Mouse (Mus musculus) neural tube, embryonic 15.5 days (tissue): ENCODE measurements around the gene Arhgap21. TPM values are rescaled to one million over a fixed set of nuclear protein-coding genes. Genes with fewer than 3 reads are reported as not detected.
"Not testable (repeated sequence)": the region's sequence is repeated elsewhere in the genome, so short reads cannot be mapped to it uniquely, and the experiment has no call there.

Source experiments
- ATAC-seq: fragments of 200-750 bp; cut with Nextera tagmentation; 2 replicates; pipeline ENCODE4 v1.8.0; 2017; ENCODE audit warnings: mild to moderate bottlenecking, moderate TSS enrichment, moderate library complexity; ENCODE audit not compliant: low FRiP score
- H3K27ac ChIP-seq: fragments of 300-500 bp; sonication (generic); replicated peaks from 2 replicates; pipeline ENCODE4 v1.5.1; 2015; ENCODE audit warnings: mild to moderate bottlenecking, inconsistent platforms
- H3K27me3 ChIP-seq: fragments of 300-500 bp; sonication (generic); replicated peaks from 2 replicates; pipeline ENCODE4 v1.6.1; 2015; ENCODE audit warnings: inconsistent platforms
- H3K36me3 ChIP-seq: fragments of 300-500 bp; sonication (generic); 2 replicates; pipeline ENCODE4 v1.6.1; 2015; ENCODE audit warnings: inconsistent platforms
- H3K4me1 ChIP-seq: fragments of 300-500 bp; sonication (generic); 2 replicates; pipeline ENCODE4 v1.6.1; 2015; ENCODE audit warnings: inconsistent platforms
- H3K4me2 ChIP-seq: fragments of 300-500 bp; sonication (generic); 2 replicates; pipeline ENCODE4 v1.6.1; 2015; ENCODE audit warnings: inconsistent platforms, mild to moderate bottlenecking, moderate library complexity
- H3K4me3 ChIP-seq: fragments of 300-500 bp; sonication (generic); replicated peaks from 2 replicates; pipeline ENCODE4 v1.5.1; 2015; ENCODE audit warnings: mild to moderate bottlenecking, inconsistent platforms
- H3K9ac ChIP-seq: fragments of 300-500 bp; sonication (generic); replicated peaks from 2 replicates; pipeline ENCODE4 v1.6.1; 2015; ENCODE audit warnings: mild to moderate bottlenecking, inconsistent platforms
- H3K9me3 ChIP-seq: fragments of 300-500 bp; sonication (generic); replicated peaks from 2 replicates; pipeline ENCODE4 v1.6.1; 2016; ENCODE audit warnings: inconsistent platforms
- WGBS: fragments of 180-500 bp; shearing (Covaris S2); methylation state at CpG from one replicate; pipeline ENCODE4 v1.1.7; 2015; ENCODE audit warnings: mixed read lengths; 5-methylcytosine and 5-hydroxymethylcytosine counted together
- polyA plus RNA-seq: library from polyadenylated mRNA; unstranded; fragments of >200 nt; fragmentation: Nextera tagmentation; extraction: Ambion mirVana; gene quantifications from 2 replicates; pipeline ENCODE4 v1.2.1, GENCODE M21; 2015

Gene Arhgap21
- polyA plus RNA-seq, 1 experiment from 2014 or later, result 27.6 TPM

- Histone ChIP-seq H3K9me3 (no peaks in the 10 kb centered on the region), H3K36me3 (no peaks in the 10 kb centered on the region), H3K27ac (no peak overlapping the region), H3K4me2 (no peak overlapping the region), H3K4me1 (peaks cover 8% of the 10 kb centered on the region), H3K4me3 (no peak overlapping the region), H3K27me3 (no peaks in the 10 kb centered on the region), H3K9ac (no peak overlapping the region)
- WGBS, result 79% methylated on average over 8 of the region's 8 CpGs
- no peak for ATAC-seq
Observed at GRCm38 (mm10) chr2:20932748-20933313, 35.9 kb downstream of the Arhgap21 start.

GRCm38 (mm10) chr2:20931761-20932160 is 36.9 kb downstream of the Arhgap21 start:
- H3K4me3 ChIP-seq, H3K27ac ChIP-seq, H3K4me1 ChIP-seq, H3K4me2 ChIP-seq, ATAC-seq, H3K9ac ChIP-seq, H3K9me3 ChIP-seq, H3K36me3 ChIP-seq, H3K27me3 ChIP-seq: not testable (repeated sequence)
- 100% methylated on average over 3 of the region's 4 CpGs for WGBS

GRCm38 (mm10) chr2:20928454-20928853 is 40.2 kb downstream of the Arhgap21 start:
- no peaks in the 10 kb centered on the region for H3K27me3 ChIP-seq
- no peak overlapping the region for H3K4me2 ChIP-seq
- H3K27ac ChIP-seq, result no peak overlapping the region
- no peak overlapping the region for H3K4me3 ChIP-seq
- no peaks in the 10 kb centered on the region for H3K4me1 ChIP-seq
- no peak for ATAC-seq
- no peaks in the 10 kb centered on the region for H3K36me3 ChIP-seq
- no peaks in the 10 kb centered on the region for H3K9me3 ChIP-seq
- H3K9ac ChIP-seq, result no peak overlapping the region

GRCm38 (mm10) chr2:20924938-20925337 is 43.7 kb downstream of the Arhgap21 start:
- Histone ChIP-seq H3K36me3 (no peaks in the 10 kb centered on the region), H3K9ac (no peak overlapping the region), H3K27ac (no peak overlapping the region), H3K4me2 (no peak overlapping the region), H3K9me3 (no peaks in the 10 kb centered on the region), H3K4me1 (peaks cover 17% of the 10 kb centered on the region), H3K27me3 (no peaks in the 10 kb centered on the region), H3K4me3 (no peak overlapping the region)
- ATAC-seq, result no peak
- 81% methylated on average over 1 of the region's 1 CpGs for WGBS

- Histone ChIP-seq H3K27me3 (no peaks in the 10 kb centered on the region), H3K4me3 (no peak overlapping the region), H3K27ac (no peak overlapping the region), H3K36me3 (no peaks in the 10 kb centered on the region), H3K9me3 (no peaks in the 10 kb centered on the region), H3K4me1 (peaks cover 17% of the 10 kb centered on the region), H3K4me2 (no peak overlapping the region), H3K9ac (no peak overlapping the region)
- ATAC-seq, result no peak
- WGBS, result 2% methylated on average over 1 of the region's 1 CpGs
Observed at GRCm38 (mm10) chr2:20922366-20922765, 46.3 kb downstream of the Arhgap21 start.

- Histone ChIP-seq H3K27ac (no peak overlapping the region), H3K9me3 (no peaks in the 10 kb centered on the region), H3K4me1 (peaks cover 17% of the 10 kb centered on the region), H3K9ac (no peak overlapping the region), H3K4me3 (no peak overlapping the region), H3K4me2 (no peak overlapping the region), H3K27me3 (no peaks in the 10 kb centered on the region), H3K36me3 (no peaks in the 10 kb centered on the region)
- ATAC-seq, result no peak
- WGBS, result 21% methylated on average over 2 of the region's 2 CpGs
Observed at GRCm38 (mm10) chr2:20921558-20921957, 47.1 kb downstream of the Arhgap21 start.

- H3K9me3 ChIP-seq, result no peaks in the 10 kb centered on the region
- peaks cover 17% of the 10 kb centered on the region for H3K4me1 ChIP-seq
- H3K4me3 ChIP-seq, result no peak overlapping the region
- H3K4me2 ChIP-seq, result no peak overlapping the region
- H3K36me3 ChIP-seq, result no peaks in the 10 kb centered on the region
- ATAC-seq, result no peak
- 62% methylated on average over 1 of the region's 1 CpGs for WGBS
- H3K27ac ChIP-seq, result no peak overlapping the region
- no peaks in the 10 kb centered on the region for H3K27me3 ChIP-seq
- H3K9ac ChIP-seq, result no peak overlapping the region
Observed at GRCm38 (mm10) chr2:20921021-20921420, 47.7 kb downstream of the Arhgap21 start.

GRCm38 (mm10) chr2:20914531-20915320 is 54.0 kb downstream of the Arhgap21 start:
- ATAC-seq, result no peak
- Histone ChIP-seq H3K9me3 (no peaks in the 10 kb centered on the region), H3K9ac (no peak overlapping the region), H3K4me2 (no peak overlapping the region), H3K4me3 (no peak overlapping the region), H3K27ac (no peak overlapping the region), H3K4me1 (no peaks in the 10 kb centered on the region), H3K27me3 (no peaks in the 10 kb centered on the region), H3K36me3 (peaks cover 4% of the 10 kb centered on the region; the same call in 1 of the 2 replicates)
- WGBS, result 87% methylated on average over 10 of the region's 10 CpGs

GRCm38 (mm10) chr2:20913019-20913415 is 55.7 kb downstream of the Arhgap21 start:
- H3K9ac ChIP-seq, result no peak overlapping the region
- no peaks in the 10 kb centered on the region for H3K27me3 ChIP-seq
- H3K9me3 ChIP-seq, result no peaks in the 10 kb centered on the region
- no peak for ATAC-seq
- H3K27ac ChIP-seq, result no peak overlapping the region
- H3K36me3 ChIP-seq, result peaks cover 4% of the 10 kb centered on the region; the same call in 1 of the 2 replicates
- H3K4me3 ChIP-seq, result no peak overlapping the region
- WGBS, result 86% methylated on average over 1 of the region's 1 CpGs
- no peaks in the 10 kb centered on the region for H3K4me1 ChIP-seq
- H3K4me2 ChIP-seq, result no peak overlapping the region

- Histone ChIP-seq H3K4me3 (no peak overlapping the region), H3K9ac (no peak overlapping the region), H3K4me2 (no peak overlapping the region), H3K4me1 (no peaks in the 10 kb centered on the region), H3K27ac (no peak overlapping the region), H3K27me3 (no peaks in the 10 kb centered on the region), H3K9me3 (no peaks in the 10 kb centered on the region), H3K36me3 (peaks cover 4% of the 10 kb centered on the region; the same call in 1 of the 2 replicates)
- no peak for ATAC-seq
- 90% methylated on average over 11 of the region's 11 CpGs for WGBS
Observed at GRCm38 (mm10) chr2:20912348-20913018, 56.2 kb downstream of the Arhgap21 start.

- Histone ChIP-seq H3K9me3 (no peaks in the 10 kb centered on the region), H3K4me3 (no peak overlapping the region), H3K4me1 (no peaks in the 10 kb centered on the region), H3K36me3 (peaks cover 4% of the 10 kb centered on the region; the same call in 1 of the 2 replicates), H3K27me3 (no peaks in the 10 kb centered on the region), H3K27ac (no peak overlapping the region), H3K4me2 (no peak overlapping the region), H3K9ac (no peak overlapping the region)
- ATAC-seq, result no peak
- WGBS, result 97% methylated on average over 3 of the region's 3 CpGs
Observed at GRCm38 (mm10) chr2:20910446-20910845, 58.2 kb downstream of the Arhgap21 start.

- Histone ChIP-seq H3K4me1 (no peaks in the 10 kb centered on the region), H3K4me2 (no peak overlapping the region), H3K36me3 (peaks cover 4% of the 10 kb centered on the region; the same call in 1 of the 2 replicates), H3K9ac (no peak overlapping the region), H3K27ac (no peak overlapping the region), H3K4me3 (no peak overlapping the region), H3K27me3 (no peaks in the 10 kb centered on the region), H3K9me3 (no peaks in the 10 kb centered on the region)
- no peak for ATAC-seq
- 78% methylated on average over 7 of the region's 7 CpGs for WGBS
Observed at GRCm38 (mm10) chr2:20909404-20909803, 59.3 kb downstream of the Arhgap21 start.
